Mouse (Mus musculus) neural tube, embryonic 12.5 days (tissue): ENCODE measurements around the gene Cntn4. TPM values are rescaled to one million over a fixed set of nuclear protein-coding genes. Genes with fewer than 3 reads are reported as not detected.
"Not testable (repeated sequence)": the region's sequence is repeated elsewhere in the genome, so short reads cannot be mapped to it uniquely, and the experiment has no call there.

ENCODE experiments used
- ATAC-seq: fragments of 200-750 bp; cut with Nextera tagmentation; 2 replicates; pipeline ENCODE4 v1.8.0; 2017; ENCODE audit warnings: low read depth, mild to moderate bottlenecking, moderate TSS enrichment, moderate library complexity; ENCODE audit not compliant: low FRiP score
- H3K27ac ChIP-seq: fragments of 300-500 bp; sonication (generic); 2 replicates; pipeline ENCODE4 v1.5.1; 2016
- H3K27me3 ChIP-seq: fragments of 300-500 bp; sonication (generic); replicated peaks from 2 replicates; pipeline ENCODE4 v1.6.1; 2016; ENCODE audit warnings: mild to moderate bottlenecking
- H3K36me3 ChIP-seq: fragments of 300-500 bp; sonication (generic); 2 replicates; pipeline ENCODE4 v1.6.1; 2016; ENCODE audit warnings: mild to moderate bottlenecking
- H3K4me1 ChIP-seq: fragments of 300-500 bp; sonication (generic); 2 replicates; pipeline ENCODE4 v1.6.1; 2016
- H3K4me2 ChIP-seq: fragments of 300-500 bp; sonication (generic); replicated peaks from 2 replicates; pipeline ENCODE4 v1.6.1; 2016; ENCODE audit warnings: mild to moderate bottlenecking
- H3K4me3 ChIP-seq: fragments of 300-500 bp; sonication (generic); 2 replicates; pipeline ENCODE4 v1.5.1; 2016
- H3K9ac ChIP-seq: fragments of 300-500 bp; sonication (generic); 2 replicates; pipeline ENCODE4 v1.6.1; 2016; ENCODE audit warnings: mild to moderate bottlenecking
- H3K9me3 ChIP-seq: fragments of 300-500 bp; sonication (generic); 2 replicates; pipeline ENCODE4 v1.6.1; 2016; ENCODE audit warnings: mild to moderate bottlenecking
- WGBS: fragments of 180-500 bp; shearing (Covaris S2); methylation state at CpG from one replicate; pipeline ENCODE4 v1.1.7; 2016; 5-methylcytosine and 5-hydroxymethylcytosine counted together
- polyA plus RNA-seq: library from polyadenylated mRNA; unstranded; fragments of >200 nt; fragmentation: Nextera tagmentation; extraction: Ambion mirVana; gene quantifications from 2 replicates; pipeline ENCODE4 v1.2.1, GENCODE M21; 2016

Gene Cntn4
- polyA plus RNA-seq, 1 experiment from 2014 or later = 9.7 TPM

GRCm38 (mm10) chr6:106335066-106335465, 657.6 kb downstream of the Cntn4 start:
- Histone ChIP-seq H3K9ac (no peak overlapping the region), H3K27me3 (no peaks in the 10 kb centered on the region), H3K36me3 (no peaks in the 10 kb centered on the region), H3K4me1 (no peaks in the 10 kb centered on the region; the same call in 1 of the 2 replicates), H3K27ac (no peak overlapping the region), H3K4me2 (no peak overlapping the region), H3K9me3 (no peaks in the 10 kb centered on the region), H3K4me3 (no peak overlapping the region)
- ATAC-seq = no peak
- WGBS = 36% methylated on average over 1 of the region's 1 CpGs

GRCm38 (mm10) chr6:106336805-106337204, 659.3 kb downstream of the Cntn4 start:
- no peak overlapping the region for H3K4me2 ChIP-seq
- WGBS = 84% methylated on average over 3 of the region's 3 CpGs
- H3K9ac ChIP-seq = no peak overlapping the region

GRCm38 (mm10) chr6:106337829-106338228, 660.4 kb downstream of the Cntn4 start:
- Histone ChIP-seq H3K4me3 (no peak overlapping the region), H3K9ac (no peak overlapping the region), H3K27ac (no peak overlapping the region), H3K9me3 (no peaks in the 10 kb centered on the region), H3K27me3 (no peaks in the 10 kb centered on the region), H3K36me3 (no peaks in the 10 kb centered on the region), H3K4me1 (no peaks in the 10 kb centered on the region; the same call in 1 of the 2 replicates), H3K4me2 (no peak overlapping the region)
- ATAC-seq = no peak

More at GRCm38 (mm10) chr6:106336805-106337204, 659.3 kb downstream of the Cntn4 start:
- no peak for ATAC-seq
- Histone ChIP-seq H3K27ac (no peak overlapping the region), H3K9me3 (no peaks in the 10 kb centered on the region), H3K4me3 (no peak overlapping the region), H3K4me1 (no peaks in the 10 kb centered on the region; the same call in 1 of the 2 replicates), H3K36me3 (no peaks in the 10 kb centered on the region), H3K27me3 (no peaks in the 10 kb centered on the region)

- Histone ChIP-seq H3K4me3 (no peak overlapping the region), H3K9ac (no peak overlapping the region), H3K9me3 (no peaks in the 10 kb centered on the region), H3K27me3 (no peaks in the 10 kb centered on the region), H3K4me1 (no peaks in the 10 kb centered on the region), H3K27ac (no peak overlapping the region), H3K4me2 (no peak overlapping the region), H3K36me3 (no peaks in the 10 kb centered on the region)
- ATAC-seq = no peak
These were observed 663.7 kb downstream of the Cntn4 start for GRCm38 (mm10) chr6:106341114-106341513.

GRCm38 (mm10) chr6:106350072-106350471, 672.6 kb downstream of the Cntn4 start:
- H3K9ac ChIP-seq = no peak overlapping the region
- H3K27me3 ChIP-seq = no peaks in the 10 kb centered on the region
- no peak for ATAC-seq
- 42% methylated on average over 3 of the region's 3 CpGs for WGBS
- H3K36me3 ChIP-seq = no peaks in the 10 kb centered on the region
- H3K4me2 ChIP-seq = no peak overlapping the region
- H3K4me3 ChIP-seq = no peak overlapping the region
- no peaks in the 10 kb centered on the region for H3K4me1 ChIP-seq
- H3K27ac ChIP-seq = no peak overlapping the region
- H3K9me3 ChIP-seq = no peaks in the 10 kb centered on the region

GRCm38 (mm10) chr6:106351389-106351788, 673.9 kb downstream of the Cntn4 start:
- Histone ChIP-seq H3K27me3 (no peaks in the 10 kb centered on the region), H3K4me2 (no peak overlapping the region), H3K36me3 (no peaks in the 10 kb centered on the region), H3K27ac (no peak overlapping the region), H3K4me3 (no peak overlapping the region), H3K4me1 (no peaks in the 10 kb centered on the region), H3K9me3 (no peaks in the 10 kb centered on the region), H3K9ac (no peak overlapping the region)
- 78% methylated on average over 2 of the region's 2 CpGs for WGBS
- ATAC-seq = no peak

GRCm38 (mm10) chr6:106358801-106359200, 681.3 kb downstream of the Cntn4 start:
- H3K27ac ChIP-seq, H3K4me3 ChIP-seq, H3K9me3 ChIP-seq, H3K4me1 ChIP-seq, H3K9ac ChIP-seq, H3K27me3 ChIP-seq, H3K4me2 ChIP-seq, ATAC-seq, H3K36me3 ChIP-seq: not testable (repeated sequence)
- 87% methylated on average over 2 of the region's 2 CpGs for WGBS

- Histone ChIP-seq H3K27ac (no peak overlapping the region), H3K36me3 (no peaks in the 10 kb centered on the region), H3K4me2 (no peak overlapping the region), H3K9ac (no peak overlapping the region), H3K27me3 (no peaks in the 10 kb centered on the region), H3K4me3 (no peak overlapping the region), H3K9me3 (no peaks in the 10 kb centered on the region), H3K4me1 (no peaks in the 10 kb centered on the region)
- no peak for ATAC-seq
- WGBS = 79% methylated on average over 6 of the region's 6 CpGs
These were observed 704.0 kb downstream of the Cntn4 start for GRCm38 (mm10) chr6:106381288-106382025.

GRCm38 (mm10) chr6:106387833-106388406, 710.5 kb downstream of the Cntn4 start:
- H3K27ac ChIP-seq = no peak overlapping the region
- ATAC-seq = no peak
- H3K9ac ChIP-seq = no peak overlapping the region
- H3K4me3 ChIP-seq = no peak overlapping the region
- H3K36me3 ChIP-seq = no peaks in the 10 kb centered on the region
- H3K9me3 ChIP-seq = no peaks in the 10 kb centered on the region
- no peaks in the 10 kb centered on the region for H3K27me3 ChIP-seq
- no peak overlapping the region for H3K4me2 ChIP-seq
- H3K4me1 ChIP-seq = no peaks in the 10 kb centered on the region
- WGBS = 65% methylated on average over 2 of the region's 2 CpGs

GRCm38 (mm10) chr6:106408014-106408413, 730.6 kb downstream of the Cntn4 start:
- Histone ChIP-seq H3K9ac (no peak overlapping the region), H3K4me3 (no peak overlapping the region), H3K27ac (no peak overlapping the region), H3K36me3 (no peaks in the 10 kb centered on the region), H3K4me2 (no peak overlapping the region), H3K9me3 (no peaks in the 10 kb centered on the region), H3K4me1 (no peaks in the 10 kb centered on the region), H3K27me3 (no peaks in the 10 kb centered on the region)
- whole genome bisulfite sequencing = 82% methylated on average over 3 of the region's 3 CpGs
- ATAC-seq = no peak

GRCm38 (mm10) chr6:106408634-106409033, 731.2 kb downstream of the Cntn4 start:
- no peak overlapping the region for H3K27ac ChIP-seq
- H3K4me1 ChIP-seq = no peaks in the 10 kb centered on the region
- WGBS = 66% methylated on average over 3 of the region's 3 CpGs

GRCm38 (mm10) chr6:106422947-106423346, 745.5 kb downstream of the Cntn4 start:
- ATAC-seq = no peak
- Histone ChIP-seq H3K27ac (no peak overlapping the region), H3K9me3 (no peaks in the 10 kb centered on the region), H3K4me2 (no peak overlapping the region), H3K36me3 (no peaks in the 10 kb centered on the region), H3K9ac (no peak overlapping the region), H3K4me1 (no peaks in the 10 kb centered on the region), H3K4me3 (no peak overlapping the region), H3K27me3 (no peaks in the 10 kb centered on the region)

More at GRCm38 (mm10) chr6:106408634-106409033, 731.2 kb downstream of the Cntn4 start:
- Histone ChIP-seq H3K27me3 (no peaks in the 10 kb centered on the region), H3K4me2 (no peak overlapping the region), H3K4me3 (no peak overlapping the region), H3K9me3 (no peaks in the 10 kb centered on the region), H3K9ac (no peak overlapping the region), H3K36me3 (no peaks in the 10 kb centered on the region)
- ATAC-seq = no peak

- H3K36me3 ChIP-seq = no peaks in the 10 kb centered on the region
- no peaks in the 10 kb centered on the region for H3K27me3 ChIP-seq
- H3K9ac ChIP-seq = no peak overlapping the region
- no peak for ATAC-seq
- no peaks in the 10 kb centered on the region for H3K9me3 ChIP-seq
- no peak overlapping the region for H3K27ac ChIP-seq
- WGBS = 92% methylated on average over 2 of the region's 2 CpGs
- H3K4me3 ChIP-seq = no peak overlapping the region
- H3K4me1 ChIP-seq = no peaks in the 10 kb centered on the region
- H3K4me2 ChIP-seq = no peak overlapping the region
These were observed 746.0 kb downstream of the Cntn4 start for GRCm38 (mm10) chr6:106423471-106423870.
